Mouse (Mus musculus) layer of hippocampus, postnatal 10 days (tissue): ENCODE measurements around the gene Gchfr. TPM values are rescaled to one million over a fixed set of nuclear protein-coding genes. Genes with fewer than 3 reads are reported as not detected.

Experiments
- DNase-seq, 2 experiments: peaks; one replicate each; pipeline ENCODE4 v3.0.0; 2021; ENCODE audit warnings: low spot score in 2 of 2
- long read RNA-seq: library from polyadenylated mRNA; stranded (forward); transcript quantifications from one replicate; pipeline ENCODE4 v2.0.0, GENCODE M21; 2023
- total RNA-seq, 2 experiments: library from RNA; stranded (reverse); gene quantifications; 2 replicates each; pipeline ENCODE4 v1.2.3; 2021

The Gchfr gene
- total RNA-seq, result under 1 TPM in 1 of 2 experiments, not detected in 1; 0.62 TPM
- long read RNA-seq, result 0 reads

- DNase-seq, result peak in 1 of 2 experiments; percentile 35
Observed at GRCm38 (mm10) chr2:119166901-119167865, at the start of gene Gchfr. TSS of gene Gchfr (plus strand) at chr2:119167773.

- no peak for DNase-seq
Observed at GRCm38 (mm10) chr2:119136346-119136898, 31.2 kb upstream of the Gchfr start.

- no peak for DNase-seq
Observed at GRCm38 (mm10) chr2:119145199-119145598, 22.4 kb upstream of the Gchfr start.

- no peak for DNase-seq
Observed at GRCm38 (mm10) chr2:119146435-119146834, 21.1 kb upstream of the Gchfr start.

GRCm38 (mm10) chr2:119147160-119147678 is 20.4 kb upstream of the Gchfr start:
- no peak for DNase-seq

- no peak for DNase-seq
Observed at GRCm38 (mm10) chr2:119147775-119148174, 19.8 kb upstream of the Gchfr start.

- DNase-seq, result no peak
Observed at GRCm38 (mm10) chr2:119152255-119152654, 15.3 kb upstream of the Gchfr start.

- no peak for DNase-seq
Observed at GRCm38 (mm10) chr2:119154683-119155082, 12.9 kb upstream of the Gchfr start.

- DNase-seq, result no peak
Observed at GRCm38 (mm10) chr2:119155388-119155787, 12.2 kb upstream of the Gchfr start.

- peak in 1 of 2 experiments; percentile 24 for DNase-seq
Observed at GRCm38 (mm10) chr2:119156081-119156680, 11.4 kb upstream of the Gchfr start.

GRCm38 (mm10) chr2:119156681-119157572 is 10.6 kb upstream of the Gchfr start, which contains the start of gene Rmdn3:
TSS of gene Rmdn3 (minus strand) at chr2:119157034.
- DNase-seq, result peak; percentile 97

- DNase-seq, result no peak
Observed at GRCm38 (mm10) chr2:119157836-119158235, 9.7 kb upstream of the Gchfr start.

- DNase-seq, result no peak
Observed at GRCm38 (mm10) chr2:119161247-119161646, 6.3 kb upstream of the Gchfr start.

- DNase-seq, result no peak
Observed at GRCm38 (mm10) chr2:119163135-119163534, 4.4 kb upstream of the Gchfr start.

- DNase-seq, result no peak
Observed at GRCm38 (mm10) chr2:119163999-119164398, 3.6 kb upstream of the Gchfr start.

- DNase-seq, result no peak
Observed at GRCm38 (mm10) chr2:119165401-119165800, 2.2 kb upstream of the Gchfr start.

GRCm38 (mm10) chr2:119167866-119168256 is 288 bp downstream of the Gchfr start:
- no peak for DNase-seq

- no peak for DNase-seq
Observed at GRCm38 (mm10) chr2:119170282-119170681, 2.7 kb downstream of the Gchfr start.

- DNase-seq, result no peak
Observed at GRCm38 (mm10) chr2:119171574-119171973, 4.0 kb downstream of the Gchfr start.

GRCm38 (mm10) chr2:119172446-119172845 is 4.9 kb downstream of the Gchfr start:
- no peak for DNase-seq
